Mouse (Mus musculus): ENCODE results near the gene Hyal6.

DNA sequence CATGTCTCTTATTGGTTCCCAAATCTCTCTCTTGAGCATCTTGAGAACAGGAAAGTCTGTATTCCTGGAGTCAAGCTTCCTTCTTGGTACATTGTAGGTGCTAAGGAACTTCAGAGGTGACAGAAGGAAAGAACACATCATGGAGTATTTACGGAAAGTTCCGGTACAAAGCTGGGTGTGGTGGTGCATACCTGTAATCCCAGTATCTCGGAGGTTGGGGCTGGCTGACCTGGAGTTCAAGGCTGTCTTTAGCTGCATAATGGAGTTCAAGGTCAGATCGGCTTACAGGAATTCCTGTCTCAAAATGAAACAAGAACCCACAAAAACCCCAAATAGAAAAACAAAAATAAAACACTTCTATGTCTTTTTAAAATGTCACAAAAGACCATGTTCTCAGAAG lies 36.9 kb upstream of the Hyal6 start:
- TF ChIP-seq CTCF (IDR thresholded peaks at IDR 0.05; ENCODE audit: extremely low read depth, insufficient read depth, low read length): no peak
- TF ChIP-seq POLR2A (IDR thresholded peaks at IDR 0.05; ENCODE audit: extremely low read depth, insufficient read depth, low read length): no peak

All from cortical plate, adult 2 months (tissue).